Mouse (Mus musculus) ovary, adult 10 weeks (tissue): ENCODE data around the gene Ints2. TPM values are rescaled to one million over a fixed set of nuclear protein-coding genes. Genes with fewer than 3 reads are reported as not detected.

ENCODE experiments used
- polyA plus RNA-seq: library from polyadenylated mRNA; stranded (reverse); fragments of 350-450 nt; fragmentation: Illumina TruSeq; extraction: RNeasy Lipid Tissue Mini Kit (QIAGEN cat#74804); gene quantifications from one replicate; pipeline ENCODE4 v1.2.3, GENCODE M21; 2014

Gene Ints2
- polyA plus RNA-seq, result 29.4 TPM

GRCm38 (mm10) chr11:86257460-86258076 lies at the start of gene Ints2:
Gene Ints2, minus strand, starts transcription at chr11:86257575.

GRCm38 (mm10) chr11:86201037-86201786 lies 56.2 kb downstream of the Ints2 start, which contains the start of gene Brip1:
Gene Brip1, minus strand, starts transcription at chr11:86201193.

Other genes starting within 250 kb of the Ints2 start
- gene Brip1, start 56.4 kb downstream of the Ints2 start, polyA plus RNA-seq, result 12.1 TPM
- 173 TPM for gene Med13, start 100.0 kb upstream of the Ints2 start, polyA plus RNA-seq
- 85.3 TPM for gene Rnft1, start 227.1 kb upstream of the Ints2 start, polyA plus RNA-seq